Comparison of ENCODE assay signal across 31 mouse cellular contexts in genomic region chr12:109640560-109641167, GRCm38 (mm10). TPM values are rescaled to one million over a fixed set of nuclear protein-coding genes. Genes with fewer than 3 reads are reported as not detected.
DNase-seq lines count a peak whose midpoint lies in the region; ATAC-seq lines count a peak whose summit lies in the region.
"Had no signal": no experiment of that assay in that cellular context is flagged by ENCODE, and none has a peak within 500 bp of the region (broad histone marks: within the 10 kb centered on the region; RNA-seq: fewer than 3 reads in every experiment).

No protein-coding gene starts in this region.

- H3K4me2 ChIP-seq in embryonic facial prominence, embryonic 11.5 days (ENCODE audit: low read depth, low read length): no peak overlapping the region
- no peak overlapping the region for H3K4me2 ChIP-seq in hindbrain, embryonic 12.5 days (replicated peaks)
- H3K4me2 ChIP-seq in hindbrain, embryonic 14.5 days (replicated peaks): no peak overlapping the region
- H3K4me2 ChIP-seq in midbrain, embryonic 14.5 days (ENCODE audit: low read length): no peak overlapping the region
- H3K4me2 ChIP-seq: embryonic facial prominence, embryonic 13.5 days; hindbrain, embryonic 15.5 days; limb, embryonic 12.5 days; liver, embryonic 15.5 days; lung, embryonic 14.5 days had no signal

- no peak overlapping the region for H3K9ac ChIP-seq in embryonic facial prominence, embryonic 11.5 days (replicated peaks; ENCODE audit: low read length)
- H3K9ac ChIP-seq in hindbrain, embryonic 12.5 days: no peak overlapping the region
- no peak overlapping the region for H3K9ac ChIP-seq in hindbrain, embryonic 14.5 days
- H3K9ac ChIP-seq in midbrain, embryonic 14.5 days (replicated peaks; ENCODE audit: low read length): no peak overlapping the region
- H3K9ac ChIP-seq: embryonic facial prominence, embryonic 13.5 days; hindbrain, embryonic 15.5 days; limb, embryonic 12.5 days; liver, embryonic 15.5 days; lung, embryonic 14.5 days had no signal

- no peaks in the 10 kb centered on the region for H3K36me3 ChIP-seq in embryonic facial prominence, embryonic 11.5 days (replicated peaks; ENCODE audit: control insufficient read depth, insufficient read depth, low read depth, low read length)
- H3K36me3 ChIP-seq in embryonic facial prominence, embryonic 10.5 days (replicated peaks): peaks cover 50% of the 10 kb centered on the region
- no peaks in the 10 kb centered on the region for H3K36me3 ChIP-seq in hindbrain, embryonic 12.5 days
- H3K36me3 ChIP-seq in hindbrain, embryonic 14.5 days (replicated peaks; ENCODE audit: control insufficient read depth, insufficient read depth): peaks cover 59% of the 10 kb centered on the region
- H3K36me3 ChIP-seq in midbrain, embryonic 14.5 days (ENCODE audit: control insufficient read depth, insufficient read depth, low read length): peaks cover 10% of the 10 kb centered on the region; the same call in 1 of the 2 replicates
- H3K36me3 ChIP-seq: liver, embryonic 15.5 days had no signal

- DNase-seq in embryonic facial prominence, embryonic 11.5 days (ENCODE audit: low spot score): no peak
- DNase-seq in embryonic facial prominence, embryonic 10.5 days (ENCODE audit: low spot score): no peak
- no peak for DNase-seq in hindbrain, embryonic 14.5 days (ENCODE audit: low spot score)
- peak; percentile 21 for DNase-seq in retina, embryonic 14.5 days (ENCODE audit: low spot score)
- DNase-seq in retina, postnatal 1 day: no peak
- DNase-seq in midbrain, embryonic 14.5 days: peak; percentile 26
- no peak for DNase-seq in left cerebral cortex, adult 9 months (ENCODE audit: low spot score in 2 of 2)
- DNase-seq: adrenal gland, adult 8-10 months; cerebellum, adult 8-10 months; cerebellum, postnatal 36 days; gastrocnemius, postnatal 14 days; kidney, adult 9 months; kidney, postnatal 14 days; layer of hippocampus, adult 9-11 months; lung, embryonic 14.5 days; lung, postnatal 14 days; right cerebral cortex, postnatal 4 days; thymus, adult 18-20 months; thymus, postnatal 25 days had no signal

- no peak overlapping the region for H3K27ac ChIP-seq in embryonic facial prominence, embryonic 11.5 days (replicated peaks; ENCODE audit: low read depth, low read length)
- no peak overlapping the region for H3K27ac ChIP-seq in embryonic facial prominence, embryonic 10.5 days (replicated peaks)
- H3K27ac ChIP-seq in hindbrain, embryonic 12.5 days: peak overlapping the region; percentile 1; the same call in 1 of the 2 replicates
- no peak overlapping the region for H3K27ac ChIP-seq in hindbrain, embryonic 14.5 days
- H3K27ac ChIP-seq in midbrain, embryonic 14.5 days (replicated peaks; ENCODE audit: low read depth, low read length): no peak overlapping the region
- H3K27ac ChIP-seq: embryonic facial prominence, embryonic 13.5 days; forebrain, embryonic 10.5 days; hindbrain, embryonic 15.5 days; limb, embryonic 12.5 days; liver, embryonic 15.5 days; stomach, postnatal 0 days had no signal

- peak; percentile 39; the same call in 1 of the 2 replicates for ATAC-seq in embryonic facial prominence, embryonic 11.5 days (replicated peaks; ENCODE audit: insufficient number of reproducible peaks, low FRiP score, low TSS enrichment, low read depth)
- no peak for ATAC-seq in hindbrain, embryonic 12.5 days (ENCODE audit: low FRiP score)
- no peak for ATAC-seq in hindbrain, embryonic 14.5 days (ENCODE audit: low FRiP score)
- ATAC-seq in midbrain, embryonic 14.5 days (ENCODE audit: low FRiP score, low TSS enrichment): no peak
- ATAC-seq: intestine, embryonic 16.5 days had no signal

- H3K4me1 ChIP-seq in embryonic facial prominence, embryonic 11.5 days (ENCODE audit: control insufficient read depth, insufficient read depth, low read length): no peaks in the 10 kb centered on the region
- H3K4me1 ChIP-seq in embryonic facial prominence, embryonic 10.5 days: peaks cover 10% of the 10 kb centered on the region
- H3K4me1 ChIP-seq in hindbrain, embryonic 12.5 days: peaks cover 8% of the 10 kb centered on the region; the same call in 1 of the 2 replicates
- no peaks in the 10 kb centered on the region for H3K4me1 ChIP-seq in hindbrain, embryonic 14.5 days (replicated peaks; ENCODE audit: control insufficient read depth, insufficient read depth, low read length)
- 0 out of 2 replicates have a peak, but pooled peaks cover 4% of the 10 kb centered on the region for H3K4me1 ChIP-seq in midbrain, embryonic 14.5 days (ENCODE audit: control insufficient read depth, insufficient read depth, low read length)
- H3K4me1 ChIP-seq: embryonic facial prominence, embryonic 13.5 days; limb, embryonic 12.5 days; liver, embryonic 15.5 days had no signal

- 29% methylated on average over 3 of the region's 3 CpGs for WGBS in embryonic facial prominence, embryonic 11.5 days
- WGBS in embryonic facial prominence, embryonic 10.5 days: 37% methylated on average over 3 of the region's 3 CpGs
- 12% methylated on average over 3 of the region's 3 CpGs for WGBS in hindbrain, embryonic 12.5 days
- WGBS in hindbrain, embryonic 14.5 days: under 1% methylated on average over 3 of the region's 3 CpGs
- 4% methylated on average over 3 of the region's 3 CpGs for WGBS in midbrain, embryonic 14.5 days

- no peaks in the 10 kb centered on the region for H3K9me3 ChIP-seq in embryonic facial prominence, embryonic 11.5 days (replicated peaks; ENCODE audit: control insufficient read depth, low read length)
- H3K9me3 ChIP-seq in embryonic facial prominence, embryonic 10.5 days: no peaks in the 10 kb centered on the region
- H3K9me3 ChIP-seq in hindbrain, embryonic 12.5 days (replicated peaks): no peaks in the 10 kb centered on the region
- H3K9me3 ChIP-seq in hindbrain, embryonic 14.5 days (ENCODE audit: control insufficient read depth, low read length): no peaks in the 10 kb centered on the region
- no peaks in the 10 kb centered on the region for H3K9me3 ChIP-seq in midbrain, embryonic 14.5 days (ENCODE audit: control insufficient read depth, low read length)
- H3K9me3 ChIP-seq: embryonic facial prominence, embryonic 13.5 days; forebrain, embryonic 10.5 days; hindbrain, embryonic 15.5 days; limb, embryonic 12.5 days; liver, embryonic 15.5 days had no signal

- no peak overlapping the region for H3K4me3 ChIP-seq in embryonic facial prominence, embryonic 11.5 days (ENCODE audit: low read depth, low read length)
- no peak overlapping the region for H3K4me3 ChIP-seq in embryonic facial prominence, embryonic 10.5 days
- no peak overlapping the region for H3K4me3 ChIP-seq in hindbrain, embryonic 12.5 days
- H3K4me3 ChIP-seq in hindbrain, embryonic 14.5 days (replicated peaks; ENCODE audit: low read length): no peak overlapping the region
- no peak overlapping the region for H3K4me3 ChIP-seq in midbrain, embryonic 14.5 days (replicated peaks; ENCODE audit: low read depth, low read length)
- H3K4me3 ChIP-seq: embryonic facial prominence, embryonic 13.5 days; forebrain, embryonic 10.5 days; hindbrain, embryonic 15.5 days; limb, embryonic 12.5 days; liver, embryonic 15.5 days had no signal

- no peaks in the 10 kb centered on the region for H3K27me3 ChIP-seq in embryonic facial prominence, embryonic 11.5 days (ENCODE audit: control insufficient read depth, insufficient read depth, low read length)
- H3K27me3 ChIP-seq in embryonic facial prominence, embryonic 10.5 days (replicated peaks; ENCODE audit: low read depth, poor library complexity, severe bottlenecking): no peaks in the 10 kb centered on the region
- H3K27me3 ChIP-seq in hindbrain, embryonic 12.5 days: no peaks in the 10 kb centered on the region
- no peaks in the 10 kb centered on the region for H3K27me3 ChIP-seq in hindbrain, embryonic 14.5 days (ENCODE audit: control insufficient read depth, insufficient read depth, low read length)
- H3K27me3 ChIP-seq in midbrain, embryonic 14.5 days (ENCODE audit: control insufficient read depth, insufficient read depth, low read length): no peaks in the 10 kb centered on the region
- H3K27me3 ChIP-seq: CH12.LX; embryonic facial prominence, embryonic 13.5 days; hindbrain, embryonic 15.5 days; limb, embryonic 12.5 days; liver, embryonic 15.5 days had no signal

RNA-seq across cellular contexts. Expression of gene Rtl1, which starts 40.5 kb away (rescaled TPM):
- polyA plus RNA-seq in embryonic facial prominence, embryonic 11.5 days (2014; fragmentation: Nextera tagmentation; extraction: Ambion mirVana): 0.84 and 0.89 TPM in 2 replicates
- polyA plus RNA-seq in embryonic facial prominence, embryonic 10.5 days (2016; fragmentation: Nextera tagmentation; extraction: Ambion mirVana): 0.87 and 0.88 TPM in 2 replicates
- polyA plus RNA-seq in hindbrain, embryonic 12.5 days (2016; fragmentation: Nextera tagmentation; extraction: Ambion mirVana): 1.5 and 1.6 TPM in 2 replicates
- 1.4 and 1.8 TPM in 2 replicates for polyA plus RNA-seq in hindbrain, embryonic 14.5 days (2014; fragmentation: Nextera tagmentation; extraction: Ambion mirVana)
- polyA plus RNA-seq in midbrain, embryonic 14.5 days (2014; fragmentation: Nextera tagmentation; extraction: Ambion mirVana): 1.2 and 2.0 TPM in 2 replicates
- polyA plus RNA-seq: C2C12; liver, adult 2 months; spleen, adult 2 months had no signal

Comparison
In these comparisons a context has a peak if more than half of its experiments do, and no peak if none do; other contexts are left out.
1. DNase-seq: peak in retina, embryonic 14.5 days (single experiment) and midbrain, embryonic 14.5 days (single experiment); none in embryonic facial prominence, embryonic 11.5 days (single experiment), embryonic facial prominence, embryonic 10.5 days (single experiment), hindbrain, embryonic 14.5 days (single experiment), retina, postnatal 1 day (single experiment) and left cerebral cortex, adult 9 months (0 of 2).